Mouse (Mus musculus) olfactory bulb, adult 2 months (tissue): ENCODE results near the gene Dclk2.

Experiments
- CTCF ChIP-seq: fragments of 200-500 bp; IDR thresholded peaks from 2 replicates; pipeline ENCODE4 v1.5.1; 2012; ENCODE audit warnings: low read depth, mild to moderate bottlenecking, low read length, moderate library complexity; ENCODE audit not compliant: insufficient read depth
- POLR2A ChIP-seq: fragments of 200-500 bp; IDR thresholded peaks from 2 replicates; pipeline ENCODE4 v1.6.1; 2012; ENCODE audit warnings: mild to moderate bottlenecking, low read depth, low read length, moderate library complexity; ENCODE audit not compliant: insufficient read depth

DNA sequence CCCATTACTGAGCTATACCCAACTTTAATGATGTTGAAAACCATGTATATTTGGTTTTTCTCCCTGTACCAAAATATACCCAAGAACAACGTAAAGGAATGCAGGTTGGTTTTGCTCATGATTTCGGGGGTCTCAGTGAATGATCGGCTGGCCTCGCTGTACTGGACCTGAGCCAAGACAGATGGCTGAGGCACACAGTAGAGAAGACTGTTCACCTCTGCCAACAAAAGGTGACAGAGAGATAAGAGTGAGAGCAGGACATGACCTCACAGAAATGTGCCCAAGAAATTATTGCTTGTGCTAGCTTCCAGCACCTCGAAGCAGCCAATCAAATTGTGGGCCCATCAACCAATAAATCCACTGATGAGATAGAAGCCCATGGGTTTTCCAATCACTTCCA is 22.3 kb downstream of the Dclk2 start:
- TF ChIP-seq CTCF, result no peak
- no peak for TF ChIP-seq POLR2A
